8 mouse cellular contexts compared by ENCODE assay signal in genomic region chr13:18809978-18810675, GRCm38 (mm10).
DNase-seq lines count a peak whose midpoint lies in the region; ATAC-seq and TF ChIP-seq lines count a peak whose summit lies in the region.

No protein-coding gene starts in this region.

- peak; percentile 89 for TF ChIP-seq CTCF in kidney, adult 2 months (conservative IDR thresholded peaks at IDR 0.05; ENCODE audit: insufficient read depth, insufficient read length, low read depth, low read length)

- H3K9ac ChIP-seq in limb, embryonic 12.5 days (replicated peaks) = no peak overlapping the region

- H3K27me3 ChIP-seq in kidney, adult 2 months (replicated peaks; ENCODE audit: control insufficient read depth, insufficient read depth, low read length) = no peaks in the 10 kb centered on the region
- H3K27me3 ChIP-seq in limb, embryonic 12.5 days = no peaks in the 10 kb centered on the region

- H3K4me3 ChIP-seq in kidney, adult 2 months (ENCODE audit: insufficient read depth, low read depth, low read length) = no peak overlapping the region
- H3K4me3 ChIP-seq in limb, embryonic 12.5 days (replicated peaks) = no peak overlapping the region

- H3K36me3 ChIP-seq in kidney, adult 2 months (ENCODE audit: control insufficient read depth, insufficient read depth, low read length) = peaks cover 2% of the 10 kb centered on the region
- peaks cover 7% of the 10 kb centered on the region for H3K36me3 ChIP-seq in limb, embryonic 12.5 days

- H3K4me2 ChIP-seq in limb, embryonic 12.5 days = no peak overlapping the region

- peak; percentile 53 for DNase-seq in A20 (ENCODE audit: low read depth, low spot score)
- DNase-seq in T-cell, adult 2 months (ENCODE audit: low spot score) = peak; percentile 22
- DNase-seq in cerebellum, postnatal 14 days = peak; percentile 88
- DNase-seq in frontal cortex, postnatal 36 days (ENCODE audit: low spot score in 2 of 2) = peak; percentile 52 to 70
- peak; percentile 66 for DNase-seq in kidney, adult 2 months
- peak; percentile 13 to 43 for DNase-seq in natural killer cell, adult 2 months (ENCODE audit: low spot score in 2 of 2)
- DNase-seq in telencephalon, adult 2 months (ENCODE audit: low read depth, low spot score) = peak; percentile 62

- ATAC-seq in limb, embryonic 12.5 days (ENCODE audit: insufficient number of reproducible peaks, insufficient read depth, low FRiP score, low TSS enrichment, low read depth) = peak; percentile 52; the same call in 1 of the 2 replicates

- no peaks in the 10 kb centered on the region for H3K9me3 ChIP-seq in limb, embryonic 12.5 days

- TF ChIP-seq POLR2A in kidney, adult 2 months (IDR thresholded peaks at IDR 0.05; ENCODE audit: low read depth, low read length) = no peak

- no peaks in the 10 kb centered on the region for H3K4me1 ChIP-seq in kidney, adult 2 months (ENCODE audit: control insufficient read depth, insufficient read depth, low read length)
- H3K4me1 ChIP-seq in limb, embryonic 12.5 days (replicated peaks) = no peaks in the 10 kb centered on the region

- H3K27ac ChIP-seq in kidney, adult 2 months (ENCODE audit: insufficient read depth, low read depth, low read length) = no peak overlapping the region
- H3K27ac ChIP-seq in limb, embryonic 12.5 days = no peak overlapping the region

- 22% methylated on average over 11 of the region's 11 CpGs for WGBS in kidney, adult 2 months
- WGBS in limb, embryonic 12.5 days = 21% methylated on average over 11 of the region's 11 CpGs

Comparison
In these comparisons a context has a peak if more than half of its experiments do, and no peak if none do; other contexts are left out.
1. DNase-seq: peak in every context shown above with its lines; median percentile 88 in cerebellum, postnatal 14 days; 66 in kidney, adult 2 months; 62 in telencephalon, adult 2 months; 61 in frontal cortex, postnatal 36 days; 53 in A20; 28 in natural killer cell, adult 2 months; 22 in T-cell, adult 2 months.